Mouse (Mus musculus): Measurements from ENCODE around the gene Kdm4b.

DNA sequence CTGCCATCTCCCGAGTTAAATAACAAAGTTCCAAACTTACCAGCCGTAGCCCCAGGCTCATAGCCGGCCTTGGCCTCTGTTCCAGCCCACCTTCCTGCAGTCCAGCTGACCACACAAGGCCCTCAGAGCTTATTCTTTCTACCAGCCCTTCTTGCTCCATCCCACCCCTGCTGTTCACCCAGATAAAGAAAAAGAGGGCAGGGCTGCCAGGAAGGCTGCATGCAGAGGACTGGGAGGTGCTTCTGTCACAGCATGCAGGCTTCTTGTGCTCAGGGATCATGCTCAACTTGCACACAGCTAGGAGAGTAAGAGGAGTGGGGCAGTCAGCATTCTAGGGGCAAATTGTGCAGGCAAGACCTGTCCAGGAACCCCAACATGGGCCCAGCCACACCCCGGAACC, 22.3 kb downstream of the Kdm4b start:
- TF ChIP-seq CTCF (IDR thresholded peaks at IDR 0.05; ENCODE audit: low read depth, low read length) = no peak
- TF ChIP-seq TAL1 (conservative IDR thresholded peaks at IDR 0.05; ENCODE audit: low read depth, low read length) = 0 out of 2 replicates have a peak, but pooled peaks have one; percentile 20
- no peak for TF ChIP-seq GATA2 (IDR thresholded peaks at IDR 0.05; ENCODE audit: borderline replicate concordance, low read depth, low read length)
- TF ChIP-seq GATA1 (IDR thresholded peaks at IDR 0.05; ENCODE audit: borderline replicate concordance, low read length) = no peak

Measured in G1E (cell line).